Mouse (Mus musculus): ENCODE results near the gene Tpp2.

DNA sequence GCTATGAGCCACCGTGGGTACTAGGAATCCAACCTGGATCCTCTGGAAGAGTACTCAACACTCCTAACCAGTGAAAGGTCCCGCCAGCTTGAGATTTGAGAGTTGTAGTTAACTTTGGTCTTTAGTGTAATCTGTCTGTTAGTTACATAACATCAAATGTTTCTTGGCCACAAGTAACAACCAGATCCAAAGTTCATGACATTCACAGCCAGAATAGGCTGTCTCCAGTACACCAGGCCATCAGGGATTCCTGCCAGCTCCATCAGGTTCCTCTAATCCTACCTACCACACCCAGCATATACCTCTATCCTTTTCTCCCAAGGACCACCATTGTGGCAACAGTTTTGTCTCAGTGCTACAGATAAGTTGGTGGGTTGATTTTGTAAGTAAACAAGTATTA is 82.1 kb downstream of the Tpp2 start:
- TF ChIP-seq POLR2A (IDR thresholded peaks at IDR 0.05; ENCODE audit: borderline replicate concordance, extremely low read depth, low read depth, low read length) (no peak), CTCF (IDR thresholded peaks at IDR 0.05; ENCODE audit: insufficient read depth, low read length) (no peak)

Data from lung, adult 2 months (tissue).